Mouse (Mus musculus) forebrain, embryonic 16.5 days (tissue): ENCODE measurements at regions not wholly inside any gene's neighbourhood (a gene's known extent, or its start where the extent isn't known, plus 50 kb on each side); places are given as distances from the start of the nearest gene placed in this dataset.

Experiments
- ATAC-seq: fragments of 200-750 bp; cut with Nextera tagmentation; 2 replicates; pipeline ENCODE4 v1.8.0; 2017; ENCODE audit warnings: mild to moderate bottlenecking, moderate library complexity
- H3K27ac ChIP-seq: fragments of 300-500 bp; sonication (generic); 2 replicates; pipeline ENCODE4 v1.5.1; 2014; ENCODE audit warnings: low read length, control low read depth
- H3K27me3 ChIP-seq: fragments of 300-500 bp; sonication (generic); replicated peaks from 2 replicates; pipeline ENCODE4 v1.6.1; 2014; ENCODE audit warnings: low read length; ENCODE audit not compliant: control insufficient read depth, insufficient read depth
- H3K36me3 ChIP-seq: fragments of 300-500 bp; sonication (generic); 2 replicates; pipeline ENCODE4 v1.6.1; 2014; ENCODE audit not compliant: control insufficient read depth, insufficient read depth
- H3K4me1 ChIP-seq: fragments of 300-500 bp; sonication (generic); replicated peaks from 2 replicates; pipeline ENCODE4 v1.6.1; 2014; ENCODE audit warnings: low read length; ENCODE audit not compliant: control insufficient read depth, insufficient read depth
- H3K4me2 ChIP-seq: fragments of 300-500 bp; sonication (generic); 2 replicates; pipeline ENCODE4 v1.6.1; 2014; ENCODE audit warnings: mild to moderate bottlenecking, low read length, control low read depth
- H3K4me3 ChIP-seq: fragments of 300-500 bp; sonication (generic); replicated peaks from 2 replicates; pipeline ENCODE4 v1.5.1; 2014; ENCODE audit warnings: mild to moderate bottlenecking, low read length, control low read depth
- H3K9ac ChIP-seq: fragments of 300-500 bp; sonication (generic); replicated peaks from 2 replicates; pipeline ENCODE4 v1.6.1; 2014; ENCODE audit warnings: low read depth, low read length, control low read depth
- H3K9me3 ChIP-seq: fragments of 300-500 bp; sonication (generic); 2 replicates; pipeline ENCODE4 v1.6.1; 2016; ENCODE audit warnings: low read length; ENCODE audit not compliant: control insufficient read depth
- WGBS: fragments of 180-500 bp; shearing (Covaris S2); extraction: QIAGEN DNeasy Blood & Tissue Kit; methylation state at CpG from one replicate; pipeline ENCODE4 v1.1.7; 2014; 5-methylcytosine and 5-hydroxymethylcytosine counted together

GRCm38 (mm10) chr10:67610689-67611088 lies 61.9 kb upstream of the Ado start:
- Histone ChIP-seq H3K4me2 (no peak overlapping the region), H3K27me3 (no peaks in the 10 kb centered on the region), H3K36me3 (no peaks in the 10 kb centered on the region), H3K9ac (no peak overlapping the region), H3K27ac (no peak overlapping the region), H3K9me3 (no peaks in the 10 kb centered on the region), H3K4me1 (no peaks in the 10 kb centered on the region), H3K4me3 (no peak overlapping the region)
- no peak for ATAC-seq
- WGBS = 94% methylated on average over 6 of the region's 6 CpGs

DNA sequence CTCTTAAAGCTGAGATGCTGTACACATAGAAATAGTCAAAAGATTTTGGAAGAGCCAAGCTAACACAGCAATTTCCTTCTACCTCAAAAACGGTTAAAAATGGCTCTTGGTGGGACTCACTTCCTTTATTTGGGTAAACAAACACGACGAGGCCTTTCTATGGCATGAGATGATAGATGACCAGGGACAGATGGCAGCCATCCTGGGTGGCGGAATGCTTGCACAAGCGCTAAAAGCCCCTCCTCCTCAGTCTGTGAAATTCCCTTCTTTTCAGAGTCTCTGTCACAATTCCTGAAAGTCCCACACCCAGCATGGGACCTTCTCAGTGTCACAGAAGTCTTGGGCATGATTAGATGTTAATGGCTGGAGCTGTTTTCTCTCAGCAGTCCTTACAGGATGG lies 59.3 kb upstream of the Ado start:
- H3K36me3 ChIP-seq = no peaks in the 10 kb centered on the region
- H3K27ac ChIP-seq = no peak overlapping the region
- H3K4me3 ChIP-seq = no peak overlapping the region
- no peaks in the 10 kb centered on the region for H3K4me1 ChIP-seq
- no peaks in the 10 kb centered on the region for H3K9me3 ChIP-seq
- ATAC-seq = no peak
- H3K4me2 ChIP-seq = no peak overlapping the region
- WGBS = 79% methylated on average over 5 of the region's 5 CpGs
- no peak overlapping the region for H3K9ac ChIP-seq
- no peaks in the 10 kb centered on the region for H3K27me3 ChIP-seq

GRCm38 (mm10) chr10:67607297-67608032 lies 58.7 kb upstream of the Ado start:
- 79% methylated on average over 9 of the region's 9 CpGs for WGBS
- H3K4me3 ChIP-seq = no peak overlapping the region
- H3K36me3 ChIP-seq = no peaks in the 10 kb centered on the region
- no peak overlapping the region for H3K27ac ChIP-seq
- no peaks in the 10 kb centered on the region for H3K4me1 ChIP-seq
- no peak overlapping the region for H3K9ac ChIP-seq
- H3K4me2 ChIP-seq = no peak overlapping the region
- ATAC-seq = no peak
- H3K27me3 ChIP-seq = no peaks in the 10 kb centered on the region
- no peaks in the 10 kb centered on the region for H3K9me3 ChIP-seq

GRCm38 (mm10) chr10:67606739-67607138 lies 58.0 kb upstream of the Ado start:
- ATAC-seq = no peak
- WGBS = 90% methylated on average over 1 of the region's 1 CpGs
- no peaks in the 10 kb centered on the region for H3K4me1 ChIP-seq
- no peaks in the 10 kb centered on the region for H3K9me3 ChIP-seq
- no peaks in the 10 kb centered on the region for H3K36me3 ChIP-seq
- H3K9ac ChIP-seq = no peak overlapping the region
- H3K27ac ChIP-seq = no peak overlapping the region
- H3K27me3 ChIP-seq = no peaks in the 10 kb centered on the region
- no peak overlapping the region for H3K4me2 ChIP-seq
- H3K4me3 ChIP-seq = no peak overlapping the region

GRCm38 (mm10) chr10:67599390-67599789 lies 50.6 kb upstream of the Ado start:
- H3K4me3 ChIP-seq = no peak overlapping the region
- H3K9ac ChIP-seq = no peak overlapping the region
- H3K27me3 ChIP-seq = no peaks in the 10 kb centered on the region
- H3K27ac ChIP-seq = no peak overlapping the region
- H3K4me2 ChIP-seq = no peak overlapping the region
- no peaks in the 10 kb centered on the region for H3K9me3 ChIP-seq
- ATAC-seq = no peak
- H3K4me1 ChIP-seq = no peaks in the 10 kb centered on the region
- no peaks in the 10 kb centered on the region for H3K36me3 ChIP-seq
- WGBS = 95% methylated on average over 7 of the region's 7 CpGs

- no peaks in the 10 kb centered on the region for H3K4me1 ChIP-seq
- H3K9ac ChIP-seq = no peak overlapping the region
- no peaks in the 10 kb centered on the region for H3K9me3 ChIP-seq
- H3K4me2 ChIP-seq = no peak overlapping the region
- no peak overlapping the region for H3K27ac ChIP-seq
- no peak overlapping the region for H3K4me3 ChIP-seq
- H3K27me3 ChIP-seq = no peaks in the 10 kb centered on the region
- WGBS = 76% methylated on average over 7 of the region's 7 CpGs
- no peaks in the 10 kb centered on the region for H3K36me3 ChIP-seq
- no peak for ATAC-seq
Measured at GRCm38 (mm10) chr10:67598590-67599047, 49.9 kb upstream of the Ado start.
